Mouse (Mus musculus) embryonic facial prominence, embryonic 14.5 days (tissue): Measurements from ENCODE around the gene Trip13. TPM values are rescaled to one million over a fixed set of nuclear protein-coding genes. Genes with fewer than 3 reads are reported as not detected.

Experiments
- ATAC-seq: fragments of 200-750 bp; cut with Nextera tagmentation; 2 replicates; pipeline ENCODE4 v1.8.0; 2017; ENCODE audit warnings: low read depth, moderate number of reproducible peaks, moderate TSS enrichment
- DNase-seq: peaks from one replicate; pipeline ENCODE4 v3.0.0-alpha.2; 2015; ENCODE audit warnings: low spot score
- H3K27ac ChIP-seq: fragments of 300-500 bp; sonication (generic); replicated peaks from 2 replicates; pipeline ENCODE4 v1.5.1; 2014; ENCODE audit warnings: low read depth, mild to moderate bottlenecking, low read length, moderate library complexity
- H3K27me3 ChIP-seq: fragments of 300-500 bp; sonication (generic); replicated peaks from 2 replicates; pipeline ENCODE4 v1.6.1; 2014; ENCODE audit warnings: low read length; ENCODE audit not compliant: control insufficient read depth, insufficient read depth
- H3K36me3 ChIP-seq: fragments of 300-500 bp; sonication (generic); 2 replicates; pipeline ENCODE4 v1.6.1; 2014; ENCODE audit warnings: low read length, mixed read lengths; ENCODE audit not compliant: control insufficient read depth, insufficient read depth
- H3K4me1 ChIP-seq: fragments of 300-500 bp; sonication (generic); 2 replicates; pipeline ENCODE4 v1.6.1; 2014; ENCODE audit warnings: antibody characterized with exemption, low read length; ENCODE audit not compliant: control insufficient read depth, insufficient read depth
- H3K4me2 ChIP-seq: fragments of 300-500 bp; sonication (generic); 2 replicates; pipeline ENCODE4 v1.6.1; 2014; ENCODE audit warnings: low read depth, mild to moderate bottlenecking, low read length, moderate library complexity, mixed read lengths
- H3K4me3 ChIP-seq: fragments of 300-500 bp; sonication (generic); 2 replicates; pipeline ENCODE4 v1.5.1; 2014; ENCODE audit warnings: low read depth, mild to moderate bottlenecking, low read length
- H3K9ac ChIP-seq: fragments of 300-500 bp; sonication (generic); 2 replicates; pipeline ENCODE4 v1.6.1; 2014; ENCODE audit warnings: low read depth, mild to moderate bottlenecking, low read length, moderate library complexity, mixed read lengths
- H3K9me3 ChIP-seq: fragments of 300-500 bp; sonication (generic); 2 replicates; pipeline ENCODE4 v1.6.1; 2016; ENCODE audit warnings: low read length; ENCODE audit not compliant: control insufficient read depth
- WGBS: fragments of 180-500 bp; shearing (Covaris S2); extraction: QIAGEN DNeasy Blood & Tissue Kit; methylation state at CpG from one replicate; pipeline ENCODE4 v1.1.7; 2014; 5-methylcytosine and 5-hydroxymethylcytosine counted together
- polyA plus RNA-seq: library from polyadenylated mRNA; unstranded; fragments of >200 nt; fragmentation: Nextera tagmentation; extraction: Ambion mirVana; gene quantifications from 2 replicates; pipeline ENCODE4 v1.2.1, GENCODE M21; 2014

Trip13 gene
- polyA plus RNA-seq, 1 experiment from 2014 or later: 31.1 TPM

- H3K4me2 ChIP-seq: no peak overlapping the region
- no peak overlapping the region for H3K4me3 ChIP-seq
- H3K9me3 ChIP-seq: no peaks in the 10 kb centered on the region
- ATAC-seq (no peak), DNase-seq (no peak)
- no peak overlapping the region for H3K27ac ChIP-seq
- WGBS: 54% methylated on average over 6 of the region's 6 CpGs
- H3K36me3 ChIP-seq: peaks cover 90% of the 10 kb centered on the region
- H3K9ac ChIP-seq: no peak overlapping the region
- no peaks in the 10 kb centered on the region for H3K27me3 ChIP-seq
- H3K4me1 ChIP-seq: no peaks in the 10 kb centered on the region
These were observed 17.1 kb upstream of the Trip13 start for GRCm38 (mm10) chr13:73954666-73955065.

GRCm38 (mm10) chr13:73953551-73954130, 16.1 kb upstream of the Trip13 start:
- WGBS: 87% methylated on average over 1 of the region's 1 CpGs
- ATAC-seq: no peak
- no peak for DNase-seq
- Histone ChIP-seq H3K4me2 (no peak overlapping the region), H3K9me3 (no peaks in the 10 kb centered on the region), H3K4me3 (no peak overlapping the region), H3K4me1 (no peaks in the 10 kb centered on the region), H3K36me3 (peaks cover 89% of the 10 kb centered on the region), H3K9ac (no peak overlapping the region), H3K27me3 (no peaks in the 10 kb centered on the region), H3K27ac (no peak overlapping the region)

DNA sequence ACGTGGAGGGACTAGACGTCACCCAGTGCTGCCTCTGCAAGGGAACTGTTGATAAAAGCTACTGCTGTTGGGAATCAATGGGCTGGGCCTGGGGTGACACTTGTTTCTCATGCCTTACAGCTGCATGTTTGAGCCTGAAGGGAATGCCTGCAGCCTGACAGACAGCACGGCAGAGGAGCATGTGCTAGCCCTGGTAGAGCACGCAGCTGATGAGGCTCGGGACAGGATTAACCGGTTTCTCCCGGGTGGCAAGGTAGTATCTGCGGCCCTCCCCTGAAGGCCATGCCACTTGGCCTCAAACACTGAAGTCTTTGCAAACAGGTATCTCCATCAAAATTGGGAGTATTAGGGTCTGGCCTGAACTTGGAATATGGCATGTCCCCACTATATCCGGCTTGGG, 7.0 kb upstream of the Trip13 start:
- ATAC-seq: no peak
- 90% methylated on average over 9 of the region's 9 CpGs for WGBS
- Histone ChIP-seq H3K9ac (no peak overlapping the region), H3K4me3 (no peak overlapping the region), H3K4me1 (no peaks in the 10 kb centered on the region), H3K9me3 (no peaks in the 10 kb centered on the region), H3K4me2 (no peak overlapping the region), H3K36me3 (peaks cover 96% of the 10 kb centered on the region), H3K27ac (no peak overlapping the region), H3K27me3 (no peaks in the 10 kb centered on the region)
- DNase-seq: peak; percentile 12

GRCm38 (mm10) chr13:73939101-73939500, 1.5 kb upstream of the Trip13 start:
- H3K27ac ChIP-seq: no peak overlapping the region
- H3K9me3 ChIP-seq: no peaks in the 10 kb centered on the region
- WGBS: 91% methylated on average over 5 of the region's 5 CpGs
- H3K27me3 ChIP-seq: no peaks in the 10 kb centered on the region
- H3K36me3 ChIP-seq: peaks cover 63% of the 10 kb centered on the region
- no peak for DNase-seq
- peaks cover 11% of the 10 kb centered on the region for H3K4me1 ChIP-seq
- no peak overlapping the region for H3K9ac ChIP-seq
- H3K4me2 ChIP-seq: no peak overlapping the region
- no peak for ATAC-seq
- no peak overlapping the region for H3K4me3 ChIP-seq

- ATAC-seq: 0 out of 2 replicates have a peak, but pooled peaks have one; percentile 1
- Histone ChIP-seq H3K27me3 (no peaks in the 10 kb centered on the region), H3K9ac (peak overlapping the region; percentile 78), H3K27ac (peak overlapping the region; percentile 85; the same call in 1 of the 2 replicates), H3K4me1 (peaks cover 11% of the 10 kb centered on the region), H3K9me3 (no peaks in the 10 kb centered on the region), H3K4me2 (peak overlapping the region; percentile 74), H3K36me3 (peaks cover 57% of the 10 kb centered on the region), H3K4me3 (peak overlapping the region; percentile 75)
- no peak for DNase-seq
- WGBS: 41% methylated on average over 13 of the region's 13 CpGs
These were observed 585 bp upstream of the Trip13 start for GRCm38 (mm10) chr13:73938177-73938560.

GRCm38 (mm10) chr13:73936938-73937320, 655 bp downstream of the Trip13 start:
- peak overlapping the region; percentile 75 for H3K4me3 ChIP-seq
- H3K4me1 ChIP-seq: peaks cover 11% of the 10 kb centered on the region
- peaks cover 53% of the 10 kb centered on the region for H3K36me3 ChIP-seq
- H3K9ac ChIP-seq: peak overlapping the region; percentile 78
- H3K9me3 ChIP-seq: no peaks in the 10 kb centered on the region
- ATAC-seq: no peak; the same call in 1 of the 2 replicates
- no peaks in the 10 kb centered on the region for H3K27me3 ChIP-seq
- H3K27ac ChIP-seq: no peak overlapping the region
- H3K4me2 ChIP-seq: peak overlapping the region; percentile 74
- no peak for DNase-seq
- 11% methylated on average over 5 of the region's 5 CpGs for WGBS

- DNase-seq (no peak), ATAC-seq (no peak)
- Histone ChIP-seq H3K4me3 (no peak overlapping the region), H3K9ac (no peak overlapping the region), H3K4me1 (peaks cover 6% of the 10 kb centered on the region; the same call in 1 of the 2 replicates), H3K9me3 (no peaks in the 10 kb centered on the region), H3K27ac (no peak overlapping the region), H3K36me3 (peaks cover 62% of the 10 kb centered on the region), H3K4me2 (no peak overlapping the region), H3K27me3 (no peaks in the 10 kb centered on the region)
- 91% methylated on average over 10 of the region's 10 CpGs for WGBS
These were observed 5.4 kb downstream of the Trip13 start for GRCm38 (mm10) chr13:73932201-73932600.

DNA sequence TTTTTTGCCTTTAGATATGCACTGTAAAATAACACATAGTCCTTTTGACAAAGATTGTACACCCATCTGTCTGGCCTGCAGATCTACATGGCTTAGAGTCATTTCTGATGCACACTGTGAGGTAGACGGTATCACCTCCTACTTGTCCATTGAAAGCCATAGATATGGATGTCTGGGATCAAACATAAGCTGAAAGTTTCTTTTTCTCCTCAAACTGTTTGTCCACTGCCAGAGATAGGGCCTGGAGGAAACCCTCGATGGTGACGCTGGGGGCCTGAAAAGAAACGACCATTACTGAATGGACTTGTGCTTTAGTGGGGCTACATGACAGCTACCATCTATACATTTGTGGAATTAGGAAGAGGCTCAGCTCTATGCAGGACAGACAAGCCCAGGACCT, 24.5 kb downstream of the Trip13 start:
- no peak for ATAC-seq
- Histone ChIP-seq H3K27ac (no peak overlapping the region), H3K36me3 (peaks cover 54% of the 10 kb centered on the region), H3K4me1 (no peaks in the 10 kb centered on the region), H3K27me3 (no peaks in the 10 kb centered on the region), H3K4me3 (no peak overlapping the region), H3K4me2 (no peak overlapping the region), H3K9ac (no peak overlapping the region), H3K9me3 (no peaks in the 10 kb centered on the region)
- WGBS: 96% methylated on average over 4 of the region's 4 CpGs
- DNase-seq: no peak
